ENCODE assay signal across 9 mouse cellular contexts in the genomic region with DNA sequence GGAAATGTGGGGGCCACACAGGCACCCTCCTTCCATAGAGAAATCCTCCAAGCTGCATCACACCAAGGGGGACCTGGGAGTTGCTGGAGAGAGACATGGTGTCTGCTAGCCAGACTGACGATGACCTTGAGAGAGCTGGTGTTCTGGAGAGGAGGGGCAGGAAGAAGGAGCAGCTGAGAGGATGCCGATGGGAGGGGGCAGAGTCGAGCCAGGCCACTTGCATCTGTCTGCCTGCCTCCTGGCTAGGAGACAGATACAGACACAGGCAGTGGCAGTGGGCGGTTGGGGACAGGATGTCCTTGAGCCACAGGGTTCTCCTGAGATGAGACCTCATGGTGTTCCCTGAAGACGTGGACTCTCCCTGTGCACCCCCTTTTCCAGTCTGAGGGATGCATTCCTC. TPM values are rescaled to one million over a fixed set of nuclear protein-coding genes. Genes with fewer than 3 reads are reported as not detected.
DNase-seq lines count a peak whose midpoint lies in the region; ATAC-seq and TF ChIP-seq lines count a peak whose summit lies in the region.
"Had no signal": no experiment of that assay in that cellular context is flagged by ENCODE, and none has a peak within 500 bp of the region (broad histone marks: within the 10 kb centered on the region; RNA-seq: fewer than 3 reads in every experiment).

No protein-coding gene starts in this region.

- H3K9me3 ChIP-seq in heart, embryonic 13.5 days = no peaks in the 10 kb centered on the region
- no peaks in the 10 kb centered on the region for H3K9me3 ChIP-seq in stomach, embryonic 14.5 days (ENCODE audit: control insufficient read depth, low read depth, low read length)
- no peaks in the 10 kb centered on the region for H3K9me3 ChIP-seq in forebrain, postnatal 0 days (ENCODE audit: low read length)
- H3K9me3 ChIP-seq: hindbrain, embryonic 15.5 days had no signal

- H3K27me3 ChIP-seq in heart, embryonic 13.5 days (replicated peaks) = peaks cover under 1% of the 10 kb centered on the region; the same call in 1 of the 2 replicates
- no peaks in the 10 kb centered on the region for H3K27me3 ChIP-seq in stomach, embryonic 14.5 days (ENCODE audit: control insufficient read depth, insufficient read depth, low read length)
- no peaks in the 10 kb centered on the region for H3K27me3 ChIP-seq in forebrain, postnatal 0 days (ENCODE audit: insufficient read depth, low read length)
- no peaks in the 10 kb centered on the region for H3K27me3 ChIP-seq in thymus, adult 2 months (ENCODE audit: control insufficient read depth, insufficient read depth, low read length)
- H3K27me3 ChIP-seq: hindbrain, embryonic 15.5 days had no signal

- no peaks in the 10 kb centered on the region for H3K36me3 ChIP-seq in heart, embryonic 13.5 days
- H3K36me3 ChIP-seq in stomach, embryonic 14.5 days (ENCODE audit: control insufficient read depth, insufficient read depth, low read length) = no peaks in the 10 kb centered on the region
- H3K36me3 ChIP-seq in forebrain, postnatal 0 days (ENCODE audit: insufficient read depth) = no peaks in the 10 kb centered on the region
- H3K36me3 ChIP-seq in thymus, adult 2 months (ENCODE audit: control insufficient read depth, insufficient read depth, low read length) = no peaks in the 10 kb centered on the region
- H3K36me3 ChIP-seq: hindbrain, embryonic 15.5 days had no signal

- WGBS in heart, embryonic 13.5 days = 5% methylated on average over 5 of the region's 5 CpGs
- WGBS in stomach, embryonic 14.5 days = 22% methylated on average over 5 of the region's 5 CpGs
- WGBS in forebrain, postnatal 0 days = 34% methylated on average over 5 of the region's 5 CpGs
- 12% methylated on average over 5 of the region's 5 CpGs for WGBS in thymus, adult 2 months

- TF ChIP-seq CTCF in forebrain, postnatal 0 days (IDR thresholded peaks at IDR 0.05; ENCODE audit: low read depth) = no peak
- no peak for TF ChIP-seq CTCF in thymus, adult 2 months (IDR thresholded peaks at IDR 0.05; ENCODE audit: borderline replicate concordance, control insufficient read depth, extremely low read depth, insufficient read depth, low read length, poor library complexity)

- no peak for TF ChIP-seq POLR2A in thymus, adult 2 months (IDR thresholded peaks at IDR 0.05; ENCODE audit: control insufficient read depth, extremely low read depth, insufficient read depth, low read length, poor library complexity)

- H3K9ac ChIP-seq in heart, embryonic 13.5 days = peak overlapping the region; percentile 56; the same call in 1 of the 2 replicates
- no peak overlapping the region for H3K9ac ChIP-seq in stomach, embryonic 14.5 days (replicated peaks; ENCODE audit: low read depth, low read length)
- no peak overlapping the region for H3K9ac ChIP-seq in forebrain, postnatal 0 days
- H3K9ac ChIP-seq: hindbrain, embryonic 15.5 days had no signal

- DNase-seq in ovary, postnatal 36 days (ENCODE audit: low spot score) = peak; percentile 57
- DNase-seq in ovary, postnatal 14 days (ENCODE audit: low spot score) = no peak
- DNase-seq in kidney, postnatal 25 days = peak; percentile 68 to 89
- DNase-seq in forebrain, postnatal 0 days = no peak
- DNase-seq in thymus, adult 2 months = no peak
- no peak for DNase-seq in cerebellum, postnatal 4 days (ENCODE audit: low spot score in 2 of 2)

- no peak overlapping the region for H3K4me3 ChIP-seq in heart, embryonic 13.5 days
- no peak overlapping the region for H3K4me3 ChIP-seq in stomach, embryonic 14.5 days (ENCODE audit: low read depth, low read length)
- no peak overlapping the region for H3K4me3 ChIP-seq in forebrain, postnatal 0 days (ENCODE audit: low read depth, low read length)
- H3K4me3 ChIP-seq in thymus, adult 2 months (ENCODE audit: control insufficient read depth, insufficient read depth, low read length) = no peak overlapping the region
- H3K4me3 ChIP-seq: hindbrain, embryonic 15.5 days had no signal

- peak overlapping the region; percentile 19; the same call in 1 of the 2 replicates for H3K4me2 ChIP-seq in heart, embryonic 13.5 days
- no peak overlapping the region for H3K4me2 ChIP-seq in stomach, embryonic 14.5 days (replicated peaks; ENCODE audit: low read depth, low read length)
- no peak overlapping the region for H3K4me2 ChIP-seq in forebrain, postnatal 0 days (ENCODE audit: low read depth)
- H3K4me2 ChIP-seq: hindbrain, embryonic 15.5 days had no signal

- H3K4me1 ChIP-seq in heart, embryonic 13.5 days = peaks cover 80% of the 10 kb centered on the region
- peaks cover 63% of the 10 kb centered on the region for H3K4me1 ChIP-seq in stomach, embryonic 14.5 days (ENCODE audit: control insufficient read depth, insufficient read depth, low read length)
- peaks cover 4% of the 10 kb centered on the region for H3K4me1 ChIP-seq in forebrain, postnatal 0 days (ENCODE audit: insufficient read depth)
- H3K4me1 ChIP-seq in thymus, adult 2 months (replicated peaks; ENCODE audit: control insufficient read depth, insufficient read depth, low read length) = peaks cover 16% of the 10 kb centered on the region

- ATAC-seq in heart, embryonic 13.5 days (ENCODE audit: extremely low read depth, insufficient number of reproducible peaks, low FRiP score, low TSS enrichment) = peak; percentile 45; the same call in 1 of the 2 replicates
- no peak; the same call in 1 of the 2 replicates for ATAC-seq in stomach, embryonic 14.5 days (ENCODE audit: insufficient number of reproducible peaks, insufficient read depth, low FRiP score, low read depth)
- ATAC-seq in forebrain, postnatal 0 days = no peak

- H3K27ac ChIP-seq in heart, embryonic 13.5 days (replicated peaks) = peak overlapping the region; percentile 77
- peak overlapping the region; percentile 35; the same call in 1 of the 2 replicates for H3K27ac ChIP-seq in stomach, embryonic 14.5 days (ENCODE audit: low read length)
- no peak overlapping the region for H3K27ac ChIP-seq in forebrain, postnatal 0 days (ENCODE audit: low read depth, low read length)
- H3K27ac ChIP-seq in thymus, adult 2 months (ENCODE audit: control insufficient read depth, insufficient read depth, low read length) = no peak overlapping the region
- H3K27ac ChIP-seq: hindbrain, embryonic 15.5 days had no signal

RNA-seq across cellular contexts. Expression of gene Optc, which starts 16.3 kb away (rescaled TPM):
- polyA plus RNA-seq in heart, embryonic 13.5 days (2015; fragmentation: Nextera tagmentation; extraction: Ambion mirVana) = 0.32 and 0.41 TPM in 2 replicates
- polyA plus RNA-seq in stomach, embryonic 14.5 days (2014; fragmentation: Nextera tagmentation; extraction: Ambion mirVana) = 1.8 and 2.1 TPM in 2 replicates
- 2.9 and 5.1 TPM in 2 replicates for total RNA-seq in forebrain, postnatal 0 days (2014; rRNA removed)
- 1.8 and 2.4 TPM in 2 replicates for polyA plus RNA-seq in forebrain, postnatal 0 days (2015; fragmentation: Nextera tagmentation; extraction: Ambion mirVana)
- polyA plus RNA-seq in thymus, adult 2 months (2012; rRNA removed) = 0.91 and 1.0 TPM in 2 replicates

RNA-seq across cellular contexts. Expression of gene Prelp, which starts 29.7 kb away (rescaled TPM):
- 2.8 and 3.1 TPM in 2 replicates for polyA plus RNA-seq in heart, embryonic 13.5 days (2015; fragmentation: Nextera tagmentation; extraction: Ambion mirVana)
- polyA plus RNA-seq in stomach, embryonic 14.5 days (2014; fragmentation: Nextera tagmentation; extraction: Ambion mirVana) = 0.91 and 1.6 TPM in 2 replicates
- 1.8 and 2.4 TPM in 2 replicates for total RNA-seq in forebrain, postnatal 0 days (2014; rRNA removed)
- 3.8 and 5.0 TPM in 2 replicates for polyA plus RNA-seq in forebrain, postnatal 0 days (2015; fragmentation: Nextera tagmentation; extraction: Ambion mirVana)
- 10.7 and 13.3 TPM in 2 replicates for polyA plus RNA-seq in thymus, adult 2 months (2012; rRNA removed)

Comparison
In these comparisons a context has a peak if more than half of its experiments do, and no peak if none do; other contexts are left out.
1. DNase-seq: peak in ovary, postnatal 36 days (single experiment) and kidney, postnatal 25 days (2 of 2); none in ovary, postnatal 14 days (single experiment), forebrain, postnatal 0 days (single experiment), thymus, adult 2 months (single experiment) and cerebellum, postnatal 4 days (0 of 2).
2. H3K27ac ChIP-seq: peak in heart, embryonic 13.5 days (single experiment) and stomach, embryonic 14.5 days (single experiment); none in forebrain, postnatal 0 days (single experiment) and thymus, adult 2 months (single experiment).